Mouse (Mus musculus) small intestine, adult 2 months (tissue): ENCODE data around the gene Mdga1. TPM values are rescaled to one million over a fixed set of nuclear protein-coding genes. Genes with fewer than 3 reads are reported as not detected.

ENCODE experiments used
- H3K27ac ChIP-seq: fragments of 200-500 bp; 2 replicates; pipeline ENCODE4 v1.5.1; 2012; ENCODE audit warnings: low read depth, low read length, control low read depth, inconsistent platforms; ENCODE audit not compliant: insufficient read depth
- H3K27me3 ChIP-seq: fragments of 200-500 bp; 2 replicates; pipeline ENCODE4 v1.6.1; 2012; ENCODE audit warnings: mild to moderate bottlenecking, moderate library complexity, low read length, inconsistent platforms; ENCODE audit not compliant: control insufficient read depth, insufficient read depth
- H3K36me3 ChIP-seq: fragments of 200-500 bp; 2 replicates; pipeline ENCODE4 v1.6.1; 2012; ENCODE audit warnings: mild to moderate bottlenecking, low read length, control low read depth, inconsistent platforms; ENCODE audit not compliant: control insufficient read depth, insufficient read depth
- H3K4me1 ChIP-seq: fragments of 200-500 bp; 2 replicates; pipeline ENCODE4 v1.6.1; 2012; ENCODE audit warnings: low read length, inconsistent platforms, mixed read lengths; ENCODE audit not compliant: control insufficient read depth, insufficient read depth, insufficient read length
- H3K4me3 ChIP-seq: fragments of 200-500 bp; 2 replicates; pipeline ENCODE4 v1.5.1; 2012; ENCODE audit warnings: low read depth, mild to moderate bottlenecking, control low read depth, inconsistent platforms, low read length, moderate library complexity
- CTCF ChIP-seq: fragments of 200-500 bp; IDR thresholded peaks from 2 replicates; pipeline ENCODE4 v1.5.1; 2012; ENCODE audit warnings: low read depth, mild to moderate bottlenecking, control low read depth, inconsistent platforms, low read length, moderate library complexity, mixed read lengths; ENCODE audit not compliant: insufficient replicate concordance, insufficient read length; ENCODE audit errors: extremely low read depth
- POLR2A ChIP-seq: fragments of 200-500 bp; IDR thresholded peaks from 2 replicates; pipeline ENCODE4 v1.6.1; 2012; ENCODE audit warnings: low read depth, mild to moderate bottlenecking, control low read depth, inconsistent platforms, low read length, moderate library complexity
- WGBS: fragments of 180-500 bp; shearing (Covaris S2); methylation state at CpG from one replicate; pipeline ENCODE4 v1.1.7; 2018; 5-methylcytosine and 5-hydroxymethylcytosine counted together
- polyA plus RNA-seq: library from polyadenylated mRNA; depleted of rRNA; stranded (reverse); fragments of >200 nt; gene quantifications from 2 replicates; pipeline ENCODE4 v1.2.3, GENCODE M21; 2012

Mdga1 gene
- polyA plus RNA-seq, 1 experiment, result 1.1 TPM

- WGBS, result 81% methylated on average over 6 of the region's 6 CpGs
- no peak for TF ChIP-seq POLR2A
- no peak for TF ChIP-seq CTCF
- Histone ChIP-seq H3K36me3 (no peaks in the 10 kb centered on the region), H3K4me3 (no peak overlapping the region), H3K27me3 (no peaks in the 10 kb centered on the region; the same call in 1 of the 2 replicates), H3K27ac (no peak overlapping the region), H3K4me1 (peaks cover 5% of the 10 kb centered on the region)
These were observed 124.9 kb downstream of the Mdga1 start for GRCm38 (mm10) chr17:29844949-29845348.

- H3K27ac ChIP-seq, result no peak overlapping the region
- WGBS, result 77% methylated on average over 7 of the region's 7 CpGs
- no peaks in the 10 kb centered on the region for H3K36me3 ChIP-seq
- no peaks in the 10 kb centered on the region; the same call in 1 of the 2 replicates for H3K27me3 ChIP-seq
- TF ChIP-seq CTCF (no peak), POLR2A (no peak)
- H3K4me1 ChIP-seq, result peaks cover 5% of the 10 kb centered on the region
- no peak overlapping the region for H3K4me3 ChIP-seq
These were observed 126.3 kb downstream of the Mdga1 start for GRCm38 (mm10) chr17:29843419-29844162.

DNA sequence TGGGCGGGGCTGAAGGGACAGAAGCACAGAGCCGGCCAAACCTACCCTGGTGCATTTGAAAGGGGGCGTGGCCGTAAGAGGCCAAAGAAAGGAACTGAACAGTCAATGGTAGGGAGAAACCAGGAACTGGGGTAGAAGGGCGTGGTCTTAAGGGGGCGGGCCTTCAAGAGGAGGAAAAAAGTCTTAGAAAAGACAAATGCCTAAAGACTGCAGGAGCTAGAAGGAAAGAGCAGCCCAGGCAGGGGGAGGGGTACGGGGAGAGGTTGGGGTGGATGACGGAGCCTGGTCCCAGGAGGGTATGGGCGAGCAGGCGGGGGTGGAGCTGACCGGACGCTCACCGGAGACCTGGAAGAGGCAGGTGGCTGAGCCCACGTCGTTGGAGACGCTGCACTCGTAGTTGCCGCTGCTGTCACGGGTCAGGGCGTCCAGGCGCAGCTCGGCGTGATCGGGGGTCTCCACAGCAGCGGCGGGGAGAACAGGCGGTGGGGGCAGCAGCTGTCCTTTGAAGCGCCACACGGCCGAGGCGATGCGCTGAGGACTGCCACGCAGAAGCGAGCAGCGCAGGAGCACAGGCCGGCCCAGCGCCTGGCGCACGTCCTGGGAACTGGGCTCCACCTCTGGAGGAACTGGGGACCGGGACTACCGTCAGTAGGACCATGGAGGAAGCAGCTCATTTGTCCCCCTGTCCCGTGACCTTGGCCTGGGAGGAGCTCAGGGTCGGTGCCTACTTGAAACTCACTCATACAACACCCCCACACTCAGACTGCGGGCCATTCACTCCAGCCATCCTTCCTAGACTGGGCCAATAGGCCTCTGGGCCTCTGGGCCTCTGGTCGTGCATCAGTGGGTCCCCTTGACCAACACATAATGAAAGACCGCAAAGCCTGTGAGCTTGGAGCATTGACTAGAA lies 127.9 kb downstream of the Mdga1 start:
- peak overlapping the region; percentile 63 for H3K4me3 ChIP-seq
- no peaks in the 10 kb centered on the region for H3K36me3 ChIP-seq
- no peak for TF ChIP-seq POLR2A
- peaks cover 5% of the 10 kb centered on the region for H3K4me1 ChIP-seq
- H3K27me3 ChIP-seq, result no peaks in the 10 kb centered on the region; the same call in 1 of the 2 replicates
- WGBS, result 6% methylated on average over 46 of the region's 46 CpGs
- H3K27ac ChIP-seq, result no peak overlapping the region

DNA sequence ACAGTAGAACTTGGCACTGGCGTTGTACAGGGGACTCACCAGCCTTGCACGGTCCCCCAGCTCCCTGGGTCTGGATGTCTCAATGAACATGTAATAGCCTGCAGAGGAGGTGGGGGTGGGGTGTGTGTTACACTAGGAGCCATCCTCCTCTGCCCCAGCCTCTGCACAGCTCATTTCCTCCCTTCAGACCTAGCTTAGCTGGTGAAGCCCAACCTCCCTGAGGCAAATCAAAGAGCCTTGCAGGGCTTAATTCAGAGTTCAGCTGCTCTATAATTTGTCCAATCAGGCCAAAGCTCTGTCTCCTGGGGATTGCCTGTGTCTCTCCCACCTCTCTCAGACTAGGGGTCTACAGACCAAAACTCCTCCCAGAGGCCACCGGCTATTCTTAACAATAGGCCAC lies 131.9 kb downstream of the Mdga1 start:
- 46% methylated on average over 3 of the region's 3 CpGs for WGBS
- Histone ChIP-seq H3K27ac (no peak overlapping the region), H3K4me1 (peaks cover 5% of the 10 kb centered on the region), H3K4me3 (no peak overlapping the region), H3K36me3 (no peaks in the 10 kb centered on the region), H3K27me3 (no peaks in the 10 kb centered on the region)
- TF ChIP-seq POLR2A (no peak), CTCF (no peak)

DNA sequence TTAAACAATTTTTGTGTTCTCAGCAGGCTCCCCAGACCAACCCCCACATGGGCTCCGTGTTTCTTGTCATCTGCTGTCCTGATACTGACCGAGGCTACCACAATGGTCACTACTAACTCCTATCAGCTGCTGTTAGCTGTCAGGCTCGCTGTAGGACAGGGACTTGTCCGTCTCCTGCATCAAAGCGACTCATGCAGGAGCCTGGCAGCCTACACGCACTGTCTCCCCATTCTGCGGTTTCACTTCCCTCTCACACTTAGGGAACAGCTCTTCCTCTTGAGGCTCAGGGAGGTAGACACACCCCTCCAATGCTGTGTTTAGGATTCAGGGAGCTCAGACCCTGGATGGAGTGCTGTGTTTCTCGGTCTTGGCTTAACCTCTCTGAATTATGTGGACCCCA lies 132.4 kb downstream of the Mdga1 start:
- TF ChIP-seq CTCF, result no peak
- TF ChIP-seq POLR2A, result no peak
- Histone ChIP-seq H3K27me3 (no peaks in the 10 kb centered on the region), H3K4me3 (no peak overlapping the region), H3K4me1 (peaks cover 5% of the 10 kb centered on the region), H3K36me3 (no peaks in the 10 kb centered on the region), H3K27ac (no peak overlapping the region)
- 49% methylated on average over 8 of the region's 8 CpGs for WGBS

GRCm38 (mm10) chr17:29834768-29835167 lies 135.1 kb downstream of the Mdga1 start:
- 69% methylated on average over 7 of the region's 7 CpGs for WGBS
- TF ChIP-seq CTCF, result no peak
- no peak for TF ChIP-seq POLR2A
- no peaks in the 10 kb centered on the region for H3K4me1 ChIP-seq
- H3K27ac ChIP-seq, result no peak overlapping the region
- no peak overlapping the region for H3K4me3 ChIP-seq
- no peaks in the 10 kb centered on the region for H3K36me3 ChIP-seq
- H3K27me3 ChIP-seq, result no peaks in the 10 kb centered on the region

DNA sequence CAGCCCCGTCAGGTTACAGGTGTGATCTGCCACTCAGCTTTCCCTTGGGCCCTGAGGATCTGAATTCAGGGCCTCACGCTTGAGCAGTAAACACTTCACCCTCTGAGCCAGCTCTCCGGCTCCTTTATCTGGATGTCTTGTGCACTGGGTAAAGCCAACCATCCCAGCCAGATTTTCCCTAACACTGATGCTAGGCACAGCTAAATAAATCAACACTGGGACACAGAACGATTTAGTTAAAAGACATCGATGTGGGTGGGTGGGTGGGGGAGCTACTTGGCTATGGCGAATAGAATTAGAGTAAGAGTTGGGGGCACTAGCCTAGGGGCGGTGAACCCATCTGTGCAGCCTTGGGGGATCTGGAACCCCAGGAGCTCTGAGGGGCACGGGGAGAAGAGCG lies 135.6 kb downstream of the Mdga1 start:
- no peak overlapping the region for H3K4me3 ChIP-seq
- 83% methylated on average over 9 of the region's 9 CpGs for WGBS
- no peak overlapping the region for H3K27ac ChIP-seq
- no peaks in the 10 kb centered on the region for H3K4me1 ChIP-seq
- no peaks in the 10 kb centered on the region for H3K27me3 ChIP-seq
- H3K36me3 ChIP-seq, result no peaks in the 10 kb centered on the region
- TF ChIP-seq POLR2A (no peak), CTCF (no peak)
